Mouse (Mus musculus): ENCODE measurements around the gene Hdac7. TPM values are rescaled to one million over a fixed set of nuclear protein-coding genes. Genes with fewer than 3 reads are reported as not detected.

Hdac7 gene
- polyA plus RNA-seq, 1 experiment from 2014 or later, result 5.3 TPM

DNA sequence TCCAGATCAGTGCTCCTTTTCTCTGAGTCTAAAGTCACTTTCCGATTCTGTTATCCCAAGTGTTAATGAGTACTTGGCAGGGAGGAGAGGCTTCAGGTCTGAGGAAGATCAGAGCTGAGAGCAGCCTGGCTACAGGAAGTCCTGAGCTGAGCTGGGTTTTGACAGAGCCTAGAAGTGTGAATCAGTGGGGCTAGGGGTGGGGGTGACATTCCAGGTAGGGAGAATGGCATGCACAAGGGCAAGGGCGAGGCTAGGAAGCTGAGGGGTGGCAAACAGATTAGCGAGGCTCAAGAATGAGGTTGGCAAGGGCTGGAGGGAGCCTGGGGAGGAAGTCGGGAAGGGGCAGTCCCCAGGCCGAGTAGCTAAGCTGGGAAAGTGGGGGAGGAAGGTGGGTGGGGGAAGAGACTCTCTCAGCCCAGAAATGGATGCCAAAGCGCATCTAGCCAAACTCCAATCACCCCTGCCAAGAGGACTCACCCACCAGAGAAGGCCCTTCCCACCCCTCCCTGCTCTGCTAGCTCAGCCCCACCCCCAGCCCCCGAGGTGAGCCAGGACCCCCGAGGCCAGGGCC, 6.7 kb downstream of the Hdac7 start:
- H3K4me1 ChIP-seq (ENCODE audit: insufficient read depth), result peaks cover 31% of the 10 kb centered on the region
- peak overlapping the region; percentile 34; the same call in 1 of the 2 replicates for H3K27ac ChIP-seq (ENCODE audit: low read depth)
- no peak overlapping the region for H3K9ac ChIP-seq (replicated peaks)
- 0 out of 2 replicates have a peak, but pooled peaks cover under 1% of the 10 kb centered on the region for H3K27me3 ChIP-seq (ENCODE audit: insufficient read depth, low read length)
- H3K4me3 ChIP-seq (ENCODE audit: low read depth, low read length), result no peak overlapping the region
- no peak for TF ChIP-seq EP300 (IDR thresholded peaks at IDR 0.05; ENCODE audit: low read depth)
- WGBS (ENCODE audit: insufficient replicate concordance), result 25% methylated on average over 8 of the region's 8 CpGs
- no peak overlapping the region for H3K4me2 ChIP-seq (ENCODE audit: low read depth, low read length)
- H3K9me3 ChIP-seq (ENCODE audit: low read length), result no peaks in the 10 kb centered on the region
- DNase-seq (no peak), ATAC-seq (no peak; the same call in 1 of the 2 replicates)
- no peaks in the 10 kb centered on the region for H3K36me3 ChIP-seq (replicated peaks; ENCODE audit: insufficient read depth, low read length)

DNA sequence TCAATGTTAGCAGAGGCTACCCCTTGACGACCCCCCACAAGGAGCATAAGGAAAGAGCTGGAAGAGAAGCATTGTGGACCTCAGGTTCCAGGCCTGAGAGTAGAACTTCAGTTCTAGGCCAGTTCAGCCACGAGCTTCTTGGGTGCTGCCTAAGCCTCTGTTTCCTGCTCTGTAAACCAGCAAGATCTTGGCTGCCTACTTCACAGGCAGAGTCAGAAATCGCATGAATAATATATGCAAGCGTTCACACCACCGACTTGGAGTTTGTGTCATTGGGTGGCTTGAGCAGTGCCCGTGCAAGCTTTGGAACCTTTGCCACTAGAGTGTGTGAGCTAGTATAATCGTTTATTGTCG, 7.4 kb downstream of the Hdac7 start:
- H3K4me3 ChIP-seq (ENCODE audit: low read depth, low read length), result no peak overlapping the region
- H3K9ac ChIP-seq (replicated peaks), result no peak overlapping the region
- ATAC-seq (no peak), DNase-seq (no peak)
- H3K4me1 ChIP-seq (ENCODE audit: insufficient read depth), result peaks cover 35% of the 10 kb centered on the region
- H3K9me3 ChIP-seq (ENCODE audit: low read length), result no peaks in the 10 kb centered on the region
- no peak overlapping the region for H3K4me2 ChIP-seq (ENCODE audit: low read depth, low read length)
- 51% methylated on average over 8 of the region's 8 CpGs for WGBS (ENCODE audit: insufficient replicate concordance)
- 0 out of 2 replicates have a peak, but pooled peaks cover 8% of the 10 kb centered on the region for H3K27me3 ChIP-seq (ENCODE audit: insufficient read depth, low read length)
- no peaks in the 10 kb centered on the region for H3K36me3 ChIP-seq (replicated peaks; ENCODE audit: insufficient read depth, low read length)
- TF ChIP-seq EP300 (IDR thresholded peaks at IDR 0.05; ENCODE audit: low read depth) (no peak), CTCF (IDR thresholded peaks at IDR 0.05; ENCODE audit: low read depth) (no peak)
- H3K27ac ChIP-seq (ENCODE audit: low read depth), result no peak overlapping the region

DNA sequence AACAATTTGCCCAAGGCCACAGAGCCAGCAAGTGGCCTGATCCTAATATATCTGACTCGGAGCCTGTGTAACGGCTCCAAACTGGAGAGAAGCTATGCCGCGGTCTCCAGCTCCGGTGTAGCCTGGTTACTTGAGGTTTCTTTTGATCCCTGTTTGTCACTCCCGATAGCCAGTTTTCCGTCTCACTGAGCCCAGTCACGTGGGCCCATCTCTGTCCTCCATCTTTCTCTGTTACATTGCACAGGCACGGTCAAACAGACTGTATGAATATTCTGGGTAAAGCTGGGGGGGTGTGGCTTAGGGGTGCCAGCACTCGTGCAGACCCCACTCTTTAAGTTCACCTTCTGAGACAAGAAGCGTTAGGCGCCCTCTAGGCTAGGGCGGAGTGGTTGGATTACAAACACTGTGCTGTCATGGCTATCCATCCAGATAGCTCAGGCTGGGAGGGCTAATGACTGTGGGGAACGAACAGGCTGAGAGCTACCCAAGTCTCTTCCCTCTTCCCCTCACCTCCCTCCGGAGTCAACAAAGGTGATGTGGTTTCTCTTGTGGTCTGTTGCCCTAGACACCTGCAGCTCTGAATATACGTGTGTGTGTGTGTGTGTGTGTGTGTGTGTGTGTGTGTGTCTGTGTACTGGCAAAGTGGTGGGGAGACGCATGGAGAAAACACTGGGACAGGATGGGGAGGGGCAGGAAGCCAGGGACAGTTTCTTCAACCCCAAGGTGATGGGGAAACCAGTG, 8.0 kb downstream of the Hdac7 start:
- H3K4me1 ChIP-seq (ENCODE audit: insufficient read depth), result peaks cover 38% of the 10 kb centered on the region

DNA sequence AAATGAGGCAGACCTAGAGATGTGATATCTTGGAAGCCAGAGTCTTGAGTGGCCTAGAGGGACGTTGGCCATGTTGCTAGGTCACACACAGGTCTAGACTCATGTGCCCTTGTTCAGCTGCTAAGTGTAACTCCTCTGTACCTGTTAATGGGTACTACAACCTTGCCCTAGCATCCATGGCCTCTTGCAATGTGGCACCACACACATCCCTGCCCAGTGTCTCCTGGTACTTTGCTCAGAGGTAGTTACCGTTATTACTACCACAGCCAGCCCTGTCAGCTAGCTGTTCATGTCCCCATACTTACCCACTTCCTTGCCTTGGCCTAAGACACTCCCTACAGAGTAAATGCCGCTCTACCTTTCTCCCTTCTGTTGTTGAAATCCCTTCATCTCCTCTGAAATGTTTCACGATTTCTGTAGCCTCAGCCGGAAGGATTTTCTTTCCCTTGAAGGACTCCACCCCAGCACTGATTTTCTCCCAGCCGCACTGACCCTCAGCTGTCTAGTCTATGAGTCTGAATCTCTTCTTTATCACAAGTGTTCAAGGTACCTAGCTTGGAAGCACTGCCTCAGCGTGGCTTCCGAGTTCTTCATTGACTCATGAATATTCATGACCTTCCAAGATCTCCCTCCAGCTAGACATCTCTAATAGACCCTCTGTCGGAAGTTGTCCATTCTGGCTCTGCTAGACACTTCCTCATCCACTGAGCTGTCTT, 11.4 kb downstream of the Hdac7 start:
- Histone ChIP-seq H3K4me1 (ENCODE audit: insufficient read depth) (peaks cover 40% of the 10 kb centered on the region), H3K9me3 (ENCODE audit: low read length) (no peaks in the 10 kb centered on the region), H3K27me3 (ENCODE audit: insufficient read depth, low read length) (peaks cover 17% of the 10 kb centered on the region; the same call in 1 of the 2 replicates), H3K9ac (replicated peaks) (no peak overlapping the region), H3K27ac (ENCODE audit: low read depth) (no peak overlapping the region), H3K4me2 (ENCODE audit: low read depth, low read length) (no peak overlapping the region), H3K4me3 (ENCODE audit: low read depth, low read length) (no peak overlapping the region), H3K36me3 (replicated peaks; ENCODE audit: insufficient read depth, low read length) (no peaks in the 10 kb centered on the region)
- ATAC-seq, result no peak
- 38% methylated on average over 9 of the region's 9 CpGs for WGBS (ENCODE audit: insufficient replicate concordance)
- TF ChIP-seq EP300 (IDR thresholded peaks at IDR 0.05; ENCODE audit: low read depth), result no peak
- no peak for DNase-seq

More for the DNA sequence above, 8.0 kb downstream of the Hdac7 start:
- WGBS (ENCODE audit: insufficient replicate concordance), result 62% methylated on average over 17 of the region's 17 CpGs
- no peak for ATAC-seq
- Histone ChIP-seq H3K4me2 (ENCODE audit: low read depth, low read length) (no peak overlapping the region), H3K9me3 (ENCODE audit: low read length) (no peaks in the 10 kb centered on the region), H3K27ac (ENCODE audit: low read depth) (no peak overlapping the region), H3K4me3 (ENCODE audit: low read depth, low read length) (no peak overlapping the region), H3K27me3 (ENCODE audit: insufficient read depth, low read length) (0 out of 2 replicates have a peak, but pooled peaks cover 9% of the 10 kb centered on the region), H3K36me3 (replicated peaks; ENCODE audit: insufficient read depth, low read length) (no peaks in the 10 kb centered on the region), H3K9ac (replicated peaks) (no peak overlapping the region)
- no peak for TF ChIP-seq EP300 (IDR thresholded peaks at IDR 0.05; ENCODE audit: low read depth)
- TF ChIP-seq CTCF (IDR thresholded peaks at IDR 0.05; ENCODE audit: low read depth), result no peak
- DNase-seq, result no peak

DNA sequence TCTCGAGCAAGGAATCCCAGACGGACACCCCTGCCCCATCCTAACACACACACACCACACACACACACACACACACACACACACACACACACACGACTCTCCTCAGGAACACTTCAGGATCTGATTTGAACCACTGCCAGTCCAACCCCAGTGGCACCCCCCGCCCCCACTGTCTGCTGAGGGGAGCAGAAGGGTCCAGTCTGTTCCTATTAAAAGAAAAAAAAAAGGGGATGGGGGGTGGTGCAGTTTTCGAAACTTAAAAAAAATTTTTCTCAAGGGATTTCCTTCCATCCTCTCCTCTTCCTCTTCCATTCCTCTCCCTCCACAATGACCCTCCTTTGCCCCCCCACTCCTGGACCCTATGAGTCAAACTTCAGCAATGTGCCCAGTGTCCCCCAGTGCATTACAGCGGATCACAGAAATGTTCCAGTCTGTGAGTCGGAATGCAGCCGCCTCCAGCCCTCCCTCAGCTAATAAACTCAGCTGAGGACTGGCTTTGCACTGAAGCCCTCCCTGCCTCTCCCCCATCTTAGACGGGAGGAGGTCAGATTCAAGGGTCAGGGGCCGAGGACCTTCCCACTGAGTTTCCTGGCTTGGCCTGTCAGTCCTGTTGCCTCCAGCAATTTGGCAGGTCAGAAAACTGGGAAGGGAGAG, 12.2 kb downstream of the Hdac7 start:
- H3K9me3 ChIP-seq (ENCODE audit: low read length), result no peaks in the 10 kb centered on the region
- no peaks in the 10 kb centered on the region for H3K36me3 ChIP-seq (replicated peaks; ENCODE audit: insufficient read depth, low read length)
- ATAC-seq, result peak; percentile 10; the same call in 1 of the 2 replicates
- DNase-seq, result no peak
- H3K4me3 ChIP-seq (ENCODE audit: low read depth, low read length), result peak overlapping the region; percentile 73
- H3K9ac ChIP-seq (replicated peaks), result peak overlapping the region; percentile 89
- 17% methylated on average over 10 of the region's 10 CpGs for WGBS (ENCODE audit: insufficient replicate concordance)
- peaks cover 17% of the 10 kb centered on the region; the same call in 1 of the 2 replicates for H3K27me3 ChIP-seq (ENCODE audit: insufficient read depth, low read length)
- peak overlapping the region; percentile 93 for H3K27ac ChIP-seq (ENCODE audit: low read depth)
- TF ChIP-seq EP300 (IDR thresholded peaks at IDR 0.05; ENCODE audit: low read depth), result no peak
- no peak for TF ChIP-seq CTCF (IDR thresholded peaks at IDR 0.05; ENCODE audit: low read depth)
- H3K4me1 ChIP-seq (ENCODE audit: insufficient read depth), result peaks cover 33% of the 10 kb centered on the region
- peak overlapping the region; percentile 95 for H3K4me2 ChIP-seq (ENCODE audit: low read depth, low read length)

Measured in liver, postnatal 0 days (tissue).